Mouse (Mus musculus) E14TG2a.4 (cell line): Measurements from ENCODE around the gene Pidd1.
A peak's percentile ranks its signal among the peaks of the same experiment; 100 is the strongest.

Source experiments
- H3K27me3 ChIP-seq: 2 replicates; pipeline ENCODE4 v1.6.1; 2014; ENCODE audit warnings: low read length, control low read depth; ENCODE audit not compliant: insufficient read depth
- H3K36me3 ChIP-seq: 2 replicates; pipeline ENCODE4 v1.6.1; 2014; ENCODE audit warnings: low read length, control low read depth; ENCODE audit not compliant: insufficient read depth
- H3K4me1 ChIP-seq: replicated peaks from 2 replicates; pipeline ENCODE4 v1.6.1; 2014; ENCODE audit warnings: low read depth, low read length, control low read depth
- H3K4me3 ChIP-seq: replicated peaks from 2 replicates; pipeline ENCODE4 v1.5.1; 2014; ENCODE audit warnings: mild to moderate bottlenecking, low read length
- H3K9me3 ChIP-seq: 2 replicates; pipeline ENCODE4 v1.6.1; 2014; ENCODE audit warnings: low read length, control low read depth
- CTCF ChIP-seq: conservative IDR thresholded peaks from 2 replicates; pipeline ENCODE4 v1.5.1; 2014; ENCODE audit warnings: low read length
- NANOG ChIP-seq: IDR thresholded peaks from 2 replicates; pipeline ENCODE4 v1.6.1; 2014; ENCODE audit warnings: borderline replicate concordance, low read length, mixed read lengths
- POU5F1 ChIP-seq: IDR thresholded peaks from 2 replicates; pipeline ENCODE4 v1.6.1; 2014; ENCODE audit warnings: low read length, borderline replicate concordance

The Pidd1 gene

DNA sequence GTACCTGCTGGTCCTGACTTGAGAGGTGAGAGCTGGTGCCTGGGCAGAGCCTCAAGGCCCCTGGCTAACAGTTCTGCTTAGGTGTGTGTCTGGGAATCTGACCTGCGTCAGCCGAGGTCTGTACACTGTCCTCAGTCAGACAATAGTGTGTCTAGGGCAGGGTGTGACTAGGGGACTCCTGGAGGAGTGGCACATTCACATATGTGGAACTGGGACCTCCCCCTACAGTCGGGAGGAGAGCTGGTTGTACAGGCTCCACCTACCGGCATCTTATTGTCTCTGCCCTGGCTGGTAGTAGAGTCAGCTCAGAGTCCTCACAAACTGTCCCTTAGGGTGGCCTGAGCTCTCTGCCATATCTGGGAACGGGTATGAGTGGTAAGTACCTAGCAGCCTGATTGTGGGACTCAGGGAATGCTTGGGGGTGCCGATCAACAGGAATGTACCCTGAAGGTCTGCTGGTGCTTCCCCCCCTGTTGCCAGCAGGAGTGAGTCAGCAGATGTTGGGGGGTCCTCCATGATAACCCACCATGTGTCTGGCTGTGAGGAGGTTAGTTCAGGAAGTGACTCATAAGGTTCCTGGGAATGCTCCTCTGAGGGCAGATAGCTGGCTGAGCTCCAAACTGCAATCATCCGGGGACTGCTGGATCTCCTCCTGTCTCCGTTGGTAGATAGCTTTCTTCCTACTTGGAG lies 24.8 kb upstream of the Pidd1 start:
- Histone ChIP-seq H3K36me3 (peaks cover 47% of the 10 kb centered on the region), H3K4me1 (peaks cover 95% of the 10 kb centered on the region), H3K9me3 (no peaks in the 10 kb centered on the region), H3K27me3 (peaks cover 28% of the 10 kb centered on the region), H3K4me3 (peak overlapping the region; percentile 93)
- TF ChIP-seq NANOG (no peak), CTCF (peak; percentile 22; the same call in 1 of the 2 replicates)

DNA sequence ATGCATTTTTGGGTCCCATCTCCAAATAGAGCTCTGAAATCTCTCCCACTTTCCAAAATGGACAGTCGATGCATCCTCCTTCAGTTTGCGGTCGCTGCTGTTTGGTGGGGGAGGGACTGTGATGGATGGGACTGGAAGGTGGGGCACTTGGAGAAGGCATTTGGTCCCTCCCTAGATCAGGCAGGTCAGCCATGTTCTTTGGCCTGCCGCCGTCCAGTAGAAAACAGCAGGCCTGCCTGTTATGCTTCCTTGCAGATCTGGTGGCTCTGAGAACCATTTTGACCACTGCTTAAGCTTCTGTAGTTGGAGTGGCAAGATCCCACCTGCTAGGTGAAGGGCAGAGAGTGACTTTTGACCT lies 24.3 kb upstream of the Pidd1 start:
- Histone ChIP-seq H3K4me3 (peak overlapping the region; percentile 93), H3K9me3 (no peaks in the 10 kb centered on the region), H3K36me3 (peaks cover 41% of the 10 kb centered on the region), H3K4me1 (peaks cover 95% of the 10 kb centered on the region), H3K27me3 (peaks cover 33% of the 10 kb centered on the region)
- TF ChIP-seq NANOG (no peak), CTCF (no peak), POU5F1 (no peak)

DNA sequence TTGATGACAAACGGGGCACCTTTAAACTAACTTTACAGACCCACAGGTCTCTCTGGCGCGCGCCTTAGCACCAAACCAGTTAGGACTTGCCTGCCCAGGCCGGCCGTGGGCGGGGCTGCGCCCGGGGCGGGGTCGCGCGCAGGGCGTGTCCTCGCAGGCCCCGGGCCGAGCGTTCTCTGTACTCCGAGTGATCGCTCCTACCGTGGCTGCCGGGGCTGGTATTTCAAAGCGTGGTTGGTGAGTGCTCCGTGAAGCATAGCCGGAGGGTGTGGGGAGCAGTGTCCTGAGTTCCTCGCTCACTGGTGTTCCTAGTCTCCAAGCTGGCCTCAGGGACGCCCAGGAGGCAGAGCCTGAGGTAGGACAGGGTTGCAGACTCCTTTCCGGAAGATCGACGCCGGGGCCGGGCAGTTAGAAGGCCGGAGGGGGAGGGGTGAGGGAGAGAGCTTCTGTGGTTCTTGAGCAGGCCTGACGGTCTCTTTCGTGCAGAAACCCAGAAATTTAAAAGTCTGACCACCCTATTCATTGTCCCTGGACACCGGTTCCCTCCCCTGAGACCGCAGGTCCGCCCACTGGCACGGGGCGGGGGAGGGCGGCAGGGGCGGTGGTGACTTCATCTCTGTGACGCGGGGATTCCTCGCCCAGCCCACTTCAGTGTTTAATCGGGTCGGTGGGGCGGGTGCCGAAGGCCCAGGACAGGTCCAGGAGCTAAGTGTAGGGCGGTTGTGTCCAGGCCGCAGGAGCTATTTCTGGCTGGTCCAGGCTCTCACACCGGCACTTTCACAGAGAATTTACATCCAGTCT lies 23.6 kb upstream of the Pidd1 start, which contains the start of gene Cd151:
Gene Cd151 (plus strand): TSS at position 163 of the 801 bp plus-strand sequence.
- peaks cover 91% of the 10 kb centered on the region for H3K4me1 ChIP-seq
- peaks cover 34% of the 10 kb centered on the region for H3K36me3 ChIP-seq
- no peaks in the 10 kb centered on the region for H3K9me3 ChIP-seq
- H3K27me3 ChIP-seq = peaks cover 41% of the 10 kb centered on the region
- no peak for TF ChIP-seq POU5F1
- no peak for TF ChIP-seq CTCF
- TF ChIP-seq NANOG = no peak
- peak within 1 kb of the TSS; percentile 93 for H3K4me3 ChIP-seq

DNA sequence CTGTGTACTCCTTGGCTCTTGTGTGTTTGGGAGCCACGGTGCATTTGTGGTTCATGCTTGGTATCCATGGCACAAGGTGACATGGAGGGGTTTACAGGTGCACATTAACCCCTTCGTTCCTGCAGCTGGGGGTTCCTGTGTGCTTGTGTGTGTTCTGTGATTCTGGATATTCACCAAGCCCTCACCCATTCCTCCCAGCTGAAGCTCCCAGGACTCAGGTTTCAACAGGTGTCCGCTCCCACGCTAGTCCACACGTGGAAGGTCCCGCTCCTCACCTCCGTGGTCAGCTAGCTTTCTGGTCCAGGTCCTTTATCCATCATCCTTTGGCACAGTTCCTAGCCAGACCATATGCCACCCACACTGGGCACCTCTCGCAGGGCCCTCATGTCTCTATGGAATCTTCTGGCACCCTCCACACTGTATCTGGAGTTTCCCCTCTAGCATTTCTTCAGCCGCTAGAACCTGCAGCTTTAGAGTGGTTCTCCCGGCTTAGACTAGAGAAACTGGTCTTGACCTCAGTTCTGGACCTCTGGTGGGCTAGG lies 22.9 kb upstream of the Pidd1 start:
- Histone ChIP-seq H3K9me3 (no peaks in the 10 kb centered on the region), H3K27me3 (peaks cover 47% of the 10 kb centered on the region), H3K4me3 (peak overlapping the region; percentile 93), H3K36me3 (peaks cover 27% of the 10 kb centered on the region), H3K4me1 (peaks cover 91% of the 10 kb centered on the region)
- TF ChIP-seq CTCF (no peak), NANOG (no peak), POU5F1 (no peak)

DNA sequence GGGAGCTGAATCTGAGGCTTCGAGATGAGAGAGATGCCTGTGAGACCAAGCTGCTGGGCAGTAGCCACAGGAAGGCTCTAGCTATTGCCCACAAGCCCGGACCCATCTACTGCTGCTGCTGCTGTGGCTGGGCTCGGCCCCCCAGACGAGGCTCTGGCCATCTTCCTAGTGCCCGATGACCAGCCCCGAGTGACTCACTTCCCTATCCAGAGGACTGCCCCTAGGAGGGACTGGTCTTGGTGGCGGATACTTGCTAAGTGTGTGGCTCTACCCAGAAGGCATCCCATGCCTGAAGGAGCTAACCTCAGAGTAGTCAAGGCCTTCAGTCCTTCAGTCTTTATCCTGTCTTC lies 22.2 kb upstream of the Pidd1 start:
- H3K9me3 ChIP-seq = no peaks in the 10 kb centered on the region
- peaks cover 21% of the 10 kb centered on the region for H3K36me3 ChIP-seq
- TF ChIP-seq NANOG = no peak
- no peak for TF ChIP-seq POU5F1
- H3K4me1 ChIP-seq = peaks cover 90% of the 10 kb centered on the region
- no peak overlapping the region for H3K4me3 ChIP-seq
- peaks cover 54% of the 10 kb centered on the region for H3K27me3 ChIP-seq

DNA sequence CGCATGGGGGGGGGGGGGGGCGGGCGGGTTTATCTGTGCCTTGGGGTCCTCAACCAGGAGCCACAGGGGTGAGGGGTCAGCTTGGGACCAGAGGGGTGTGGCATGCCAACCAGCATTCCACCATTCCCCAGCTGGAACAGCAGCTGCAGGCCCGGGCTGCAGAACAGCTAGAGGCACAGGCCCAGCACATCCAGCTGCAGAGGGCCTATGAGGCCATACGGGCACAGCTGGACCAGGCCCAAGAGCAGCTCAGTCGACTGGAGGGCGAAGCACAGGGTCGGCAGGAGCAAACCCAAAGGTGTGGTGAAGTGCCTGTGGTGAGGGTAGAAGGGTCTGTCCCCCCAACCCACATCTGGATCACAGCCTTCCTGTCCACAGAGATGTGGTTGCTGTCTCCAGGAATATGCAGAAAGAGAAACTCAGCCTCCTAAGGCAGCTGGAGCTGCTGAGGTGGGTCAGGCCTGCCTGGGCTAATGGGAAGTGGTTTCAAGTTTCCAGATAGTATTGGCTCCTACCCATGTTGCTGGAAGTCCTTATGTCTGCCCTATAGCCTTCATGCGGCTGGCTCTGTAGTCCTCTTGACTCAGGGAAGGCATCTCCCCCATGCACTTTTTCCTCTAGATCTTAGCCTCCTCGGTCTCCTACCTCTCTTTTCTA lies 21.7 kb upstream of the Pidd1 start:
- Histone ChIP-seq H3K9me3 (no peaks in the 10 kb centered on the region), H3K27me3 (peaks cover 59% of the 10 kb centered on the region), H3K36me3 (peaks cover 16% of the 10 kb centered on the region), H3K4me1 (peaks cover 90% of the 10 kb centered on the region), H3K4me3 (peak overlapping the region; percentile 72; the same call in 1 of the 2 replicates)
- TF ChIP-seq POU5F1 (no peak), NANOG (no peak), CTCF (no peak)

DNA sequence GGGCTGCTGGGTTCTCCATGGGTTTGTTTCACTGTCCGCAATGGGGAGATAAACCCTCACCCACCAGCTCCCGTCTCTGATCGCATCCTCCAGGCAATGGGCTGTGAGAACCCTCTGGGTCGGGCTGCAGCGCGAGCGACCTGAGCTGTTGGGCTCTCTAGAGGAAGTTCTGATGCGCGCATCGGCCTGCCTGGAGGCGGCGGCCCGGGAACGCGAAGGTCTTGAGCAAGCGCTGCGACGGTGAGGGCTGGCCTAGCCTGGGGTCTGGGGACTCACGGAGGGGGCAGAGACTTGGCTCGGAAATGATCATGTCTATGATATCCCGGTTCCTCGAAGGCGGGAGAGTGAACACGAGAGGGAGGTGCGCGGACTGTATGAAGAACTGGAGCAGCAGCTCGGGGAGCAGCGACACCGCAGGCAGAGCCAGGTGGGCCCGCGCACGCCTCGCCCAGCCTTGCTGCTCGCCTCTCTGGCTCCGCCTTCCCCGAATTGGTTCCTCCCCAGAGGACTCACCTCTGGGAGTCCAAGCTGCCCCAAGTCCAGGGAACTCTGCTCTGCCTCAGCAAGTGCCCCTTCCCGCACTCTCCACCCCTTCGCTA lies 20.9 kb upstream of the Pidd1 start:
- peaks cover 66% of the 10 kb centered on the region for H3K27me3 ChIP-seq
- TF ChIP-seq POU5F1 (no peak), CTCF (no peak), NANOG (no peak)
- H3K36me3 ChIP-seq = peaks cover 8% of the 10 kb centered on the region
- peaks cover 90% of the 10 kb centered on the region for H3K4me1 ChIP-seq
- H3K9me3 ChIP-seq = no peaks in the 10 kb centered on the region
- H3K4me3 ChIP-seq = peak overlapping the region; percentile 72
